Mouse (Mus musculus) hindbrain, embryonic 14.5 days (tissue): ENCODE results near the gene Ezr. TPM values are rescaled to one million over a fixed set of nuclear protein-coding genes. Genes with fewer than 3 reads are reported as not detected.

Experiments
- ATAC-seq: fragments of 200-750 bp; cut with Nextera tagmentation; 2 replicates; pipeline ENCODE4 v1.8.0; 2017; ENCODE audit warnings: moderate number of reproducible peaks, mild to moderate bottlenecking, moderate TSS enrichment, moderate library complexity; ENCODE audit not compliant: low FRiP score
- DNase-seq: peaks from one replicate; pipeline ENCODE4 v3.0.0-alpha.2; 2015; ENCODE audit warnings: low spot score
- H3K27ac ChIP-seq: fragments of 300-500 bp; sonication (generic); 2 replicates; pipeline ENCODE4 v1.5.1; 2014; ENCODE audit warnings: mild to moderate bottlenecking, moderate library complexity
- H3K27me3 ChIP-seq: fragments of 300-500 bp; sonication (generic); 2 replicates; pipeline ENCODE4 v1.6.1; 2014; ENCODE audit warnings: mild to moderate bottlenecking, low read length, mixed read lengths; ENCODE audit not compliant: control insufficient read depth, insufficient read depth
- H3K36me3 ChIP-seq: fragments of 300-500 bp; sonication (generic); replicated peaks from 2 replicates; pipeline ENCODE4 v1.6.1; 2014; ENCODE audit not compliant: control insufficient read depth, insufficient read depth
- H3K4me1 ChIP-seq: fragments of 300-500 bp; sonication (generic); replicated peaks from 2 replicates; pipeline ENCODE4 v1.6.1; 2014; ENCODE audit warnings: antibody characterized with exemption, low read length, mixed read lengths; ENCODE audit not compliant: control insufficient read depth, insufficient read depth
- H3K4me2 ChIP-seq: fragments of 300-500 bp; sonication (generic); replicated peaks from 2 replicates; pipeline ENCODE4 v1.6.1; 2014; ENCODE audit warnings: mild to moderate bottlenecking, moderate library complexity
- H3K4me3 ChIP-seq: fragments of 300-500 bp; sonication (generic); replicated peaks from 2 replicates; pipeline ENCODE4 v1.5.1; 2014; ENCODE audit warnings: mild to moderate bottlenecking, low read length
- H3K9ac ChIP-seq: fragments of 300-500 bp; sonication (generic); 2 replicates; pipeline ENCODE4 v1.6.1; 2014
- H3K9me3 ChIP-seq: fragments of 300-500 bp; sonication (generic); 2 replicates; pipeline ENCODE4 v1.6.1; 2016; ENCODE audit warnings: low read length; ENCODE audit not compliant: control insufficient read depth
- WGBS: fragments of 180-500 bp; shearing (Covaris S2); extraction: QIAGEN DNeasy Blood & Tissue Kit; methylation state at CpG from one replicate; pipeline ENCODE4 v1.1.7; 2014; 5-methylcytosine and 5-hydroxymethylcytosine counted together
- polyA plus RNA-seq: library from polyadenylated mRNA; unstranded; fragments of >200 nt; fragmentation: Nextera tagmentation; extraction: Ambion mirVana; gene quantifications from 2 replicates; pipeline ENCODE4 v1.2.1, GENCODE M21; 2014

Ezr gene
- polyA plus RNA-seq, 1 experiment from 2014 or later, result 67.4 TPM

GRCm38 (mm10) chr17:6797471-6797870 is 14.9 kb upstream of the Ezr start:
- Histone ChIP-seq H3K4me3 (no peak overlapping the region), H3K36me3 (no peaks in the 10 kb centered on the region), H3K4me2 (no peak overlapping the region), H3K27me3 (no peaks in the 10 kb centered on the region), H3K4me1 (no peaks in the 10 kb centered on the region), H3K27ac (no peak overlapping the region), H3K9ac (no peak overlapping the region), H3K9me3 (peaks cover 12% of the 10 kb centered on the region)
- ATAC-seq, result no peak
- 86% methylated on average over 4 of the region's 4 CpGs for WGBS
- DNase-seq, result no peak

GRCm38 (mm10) chr17:6794160-6794751 is 11.7 kb upstream of the Ezr start:
- Histone ChIP-seq H3K9ac (no peak overlapping the region), H3K27ac (no peak overlapping the region)

GRCm38 (mm10) chr17:6789581-6790118 is 7.1 kb upstream of the Ezr start:
- Histone ChIP-seq H3K4me1 (no peaks in the 10 kb centered on the region), H3K9ac (no peak overlapping the region), H3K4me3 (no peak overlapping the region), H3K36me3 (no peaks in the 10 kb centered on the region), H3K9me3 (no peaks in the 10 kb centered on the region), H3K27me3 (no peaks in the 10 kb centered on the region), H3K4me2 (no peak overlapping the region), H3K27ac (peak overlapping the region; percentile 57; the same call in 1 of the 2 replicates)
- DNase-seq (no peak), ATAC-seq (no peak; the same call in 1 of the 2 replicates)
- 76% methylated on average over 9 of the region's 9 CpGs for WGBS

More at GRCm38 (mm10) chr17:6794160-6794751, 11.7 kb upstream of the Ezr start:
- H3K36me3 ChIP-seq, result no peaks in the 10 kb centered on the region
- DNase-seq (no peak), ATAC-seq (no peak)
- H3K9me3 ChIP-seq, result no peaks in the 10 kb centered on the region
- no peak overlapping the region for H3K4me3 ChIP-seq
- no peaks in the 10 kb centered on the region for H3K4me1 ChIP-seq
- no peaks in the 10 kb centered on the region for H3K27me3 ChIP-seq
- no peak overlapping the region for H3K4me2 ChIP-seq
- 68% methylated on average over 12 of the region's 12 CpGs for WGBS

GRCm38 (mm10) chr17:6789103-6789502 is 6.5 kb upstream of the Ezr start:
- Histone ChIP-seq H3K27ac (peak overlapping the region; percentile 57; the same call in 1 of the 2 replicates), H3K9ac (no peak overlapping the region), H3K4me3 (no peak overlapping the region), H3K36me3 (no peaks in the 10 kb centered on the region), H3K9me3 (no peaks in the 10 kb centered on the region), H3K4me1 (no peaks in the 10 kb centered on the region), H3K4me2 (no peak overlapping the region), H3K27me3 (no peaks in the 10 kb centered on the region)
- no peak for ATAC-seq
- no peak for DNase-seq

GRCm38 (mm10) chr17:6787241-6787640 is 4.7 kb upstream of the Ezr start:
- Histone ChIP-seq H3K27me3 (peaks cover 11% of the 10 kb centered on the region), H3K4me1 (peaks cover 2% of the 10 kb centered on the region; the same call in 1 of the 2 replicates), H3K36me3 (no peaks in the 10 kb centered on the region), H3K4me2 (no peak overlapping the region), H3K9me3 (no peaks in the 10 kb centered on the region), H3K27ac (no peak overlapping the region), H3K9ac (no peak overlapping the region), H3K4me3 (no peak overlapping the region)
- 84% methylated on average over 4 of the region's 4 CpGs for WGBS
- DNase-seq, result no peak
- no peak for ATAC-seq

GRCm38 (mm10) chr17:6783756-6784357 is 1.3 kb upstream of the Ezr start:
- peak overlapping the region; percentile 94 for H3K4me2 ChIP-seq
- H3K27me3 ChIP-seq, result peaks cover 38% of the 10 kb centered on the region
- H3K9me3 ChIP-seq, result no peaks in the 10 kb centered on the region
- H3K4me1 ChIP-seq, result peaks cover 15% of the 10 kb centered on the region
- DNase-seq, result no peak
- no peak overlapping the region for H3K9ac ChIP-seq
- H3K4me3 ChIP-seq, result peak overlapping the region; percentile 63; the same call in 1 of the 2 replicates
- WGBS, result 36% methylated on average over 10 of the region's 10 CpGs
- no peak for ATAC-seq
- no peak overlapping the region for H3K27ac ChIP-seq
- no peaks in the 10 kb centered on the region for H3K36me3 ChIP-seq

- peaks cover 15% of the 10 kb centered on the region for H3K4me1 ChIP-seq
- no peaks in the 10 kb centered on the region for H3K9me3 ChIP-seq
- no peak overlapping the region for H3K27ac ChIP-seq
- DNase-seq, result peak; percentile 42
- peak overlapping the region; percentile 94 for H3K4me2 ChIP-seq
- peaks cover 38% of the 10 kb centered on the region for H3K27me3 ChIP-seq
- ATAC-seq, result peak; percentile 72
- H3K9ac ChIP-seq, result peak overlapping the region; percentile 66
- 1% methylated on average over 44 of the region's 58 CpGs for WGBS
- H3K36me3 ChIP-seq, result no peaks in the 10 kb centered on the region
- peak overlapping the region; percentile 63 for H3K4me3 ChIP-seq
Measured at GRCm38 (mm10) chr17:6783006-6783661, 550 bp upstream of the Ezr start.

GRCm38 (mm10) chr17:6782033-6782526 is 504 bp downstream of the Ezr start:
- WGBS, result under 1% methylated on average over 21 of the region's 21 CpGs
- H3K9ac ChIP-seq, result peak overlapping the region; percentile 66
- no peaks in the 10 kb centered on the region for H3K9me3 ChIP-seq
- peaks cover 15% of the 10 kb centered on the region for H3K4me1 ChIP-seq
- H3K27ac ChIP-seq, result 0 out of 2 replicates have a peak overlapping the region, but pooled peaks have one; percentile 39
- peak overlapping the region; percentile 63 for H3K4me3 ChIP-seq
- ATAC-seq (no peak), DNase-seq (no peak)
- no peaks in the 10 kb centered on the region for H3K36me3 ChIP-seq
- H3K4me2 ChIP-seq, result peak overlapping the region; percentile 94
- H3K27me3 ChIP-seq, result peaks cover 38% of the 10 kb centered on the region

- 38% methylated on average over 6 of the region's 6 CpGs for WGBS
- peaks cover 38% of the 10 kb centered on the region for H3K27me3 ChIP-seq
- H3K4me2 ChIP-seq, result peak overlapping the region; percentile 94
- no peak for DNase-seq
- no peaks in the 10 kb centered on the region for H3K36me3 ChIP-seq
- H3K4me1 ChIP-seq, result peaks cover 15% of the 10 kb centered on the region
- no peak overlapping the region for H3K27ac ChIP-seq
- no peak overlapping the region for H3K9ac ChIP-seq
- peak overlapping the region; percentile 63 for H3K4me3 ChIP-seq
- ATAC-seq, result no peak
- H3K9me3 ChIP-seq, result no peaks in the 10 kb centered on the region
Measured at GRCm38 (mm10) chr17:6781273-6781672, 1.3 kb downstream of the Ezr start.
